Mouse (Mus musculus): ENCODE measurements around the gene Pdss2. TPM values are rescaled to one million over a fixed set of nuclear protein-coding genes. Genes with fewer than 3 reads are reported as not detected.

The Pdss2 gene
- polyA plus RNA-seq, 1 experiment from 2014 or later = 15.1 TPM

DNA sequence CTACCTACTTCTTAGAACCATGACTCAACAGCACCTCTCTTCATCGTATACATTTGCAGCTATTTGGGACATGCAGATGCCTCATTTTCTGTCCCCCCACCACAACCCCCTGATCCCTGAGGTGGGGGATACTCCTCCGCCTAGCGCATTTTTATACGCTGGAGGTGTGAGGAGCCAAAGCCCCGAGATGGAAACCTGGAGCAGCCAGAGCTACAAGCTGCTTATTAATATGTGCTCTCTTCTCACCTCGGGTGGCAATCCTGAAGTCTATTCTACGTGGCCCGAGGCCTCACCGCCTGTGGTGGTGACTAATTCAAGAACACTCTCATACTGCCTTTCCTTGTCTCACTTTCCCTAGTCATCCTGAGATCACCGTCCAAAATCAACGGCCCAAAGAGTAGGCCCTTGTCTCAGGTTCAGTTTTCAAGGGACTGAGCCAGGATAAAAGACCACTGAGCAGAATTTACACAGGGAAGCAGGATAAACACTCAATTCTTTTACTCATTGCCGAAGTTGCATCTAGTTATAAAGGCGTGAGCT, 3.9 kb upstream of the Pdss2 start:
- H3K9ac ChIP-seq (replicated peaks) = no peak overlapping the region
- H3K36me3 ChIP-seq = no peaks in the 10 kb centered on the region
- H3K4me2 ChIP-seq (replicated peaks) = no peak overlapping the region
- H3K27me3 ChIP-seq = no peaks in the 10 kb centered on the region
- 92% methylated on average over 13 of the region's 13 CpGs for WGBS
- H3K4me1 ChIP-seq = peaks cover 17% of the 10 kb centered on the region
- H3K9me3 ChIP-seq = no peaks in the 10 kb centered on the region
- H3K4me3 ChIP-seq = no peak overlapping the region
- no peak for ATAC-seq (replicated peaks)
- no peak overlapping the region for H3K27ac ChIP-seq (replicated peaks)

DNA sequence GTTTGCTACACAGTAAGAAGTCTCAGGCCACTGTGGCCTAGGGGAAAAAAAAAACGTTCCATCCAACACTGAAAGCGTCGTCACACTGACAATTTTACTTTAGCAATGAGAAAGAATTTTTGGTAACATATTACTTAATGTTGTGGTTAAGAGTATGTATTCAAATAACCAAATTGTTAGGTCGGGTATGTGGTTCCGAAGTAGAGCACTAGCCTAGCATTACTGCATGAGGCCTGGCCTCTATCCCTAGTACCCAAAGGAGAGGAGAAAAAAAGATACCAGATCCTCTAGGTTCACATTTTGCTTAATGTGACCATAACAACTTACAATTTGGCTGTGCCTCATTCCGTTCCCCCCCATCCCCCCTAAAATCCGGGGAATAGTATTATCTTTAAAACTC, 807 bp upstream of the Pdss2 start:
- Histone ChIP-seq H3K9ac (replicated peaks) (peak overlapping the region; percentile 98), H3K27ac (replicated peaks) (peak overlapping the region; percentile 86), H3K9me3 (no peaks in the 10 kb centered on the region), H3K4me3 (peak overlapping the region; percentile 73), H3K36me3 (no peaks in the 10 kb centered on the region), H3K4me2 (replicated peaks) (peak overlapping the region; percentile 99), H3K27me3 (no peaks in the 10 kb centered on the region), H3K4me1 (peaks cover 17% of the 10 kb centered on the region)
- 20% methylated on average over 7 of the region's 7 CpGs for WGBS
- ATAC-seq (replicated peaks) = 0 out of 2 replicates have a peak, but pooled peaks have one; percentile 5

DNA sequence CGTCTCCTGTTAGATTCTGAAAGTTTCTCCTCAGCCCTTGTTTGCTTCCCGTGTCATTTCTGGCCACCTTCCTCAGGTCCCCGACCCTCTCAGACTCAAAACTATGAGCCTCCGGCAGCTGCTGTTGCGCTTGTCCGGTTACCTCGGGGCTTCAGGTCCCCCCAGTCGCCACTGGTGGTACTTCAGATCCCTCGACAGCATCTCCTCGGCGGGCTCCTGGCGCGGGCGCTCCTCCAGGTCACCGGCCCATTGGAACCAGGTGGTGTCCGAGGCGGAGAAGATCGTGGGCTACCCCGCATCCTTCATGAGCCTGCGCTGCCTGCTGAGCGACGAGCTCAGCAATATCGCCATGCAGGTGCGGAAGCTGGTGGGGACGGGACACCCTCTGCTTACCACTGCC, 373 bp downstream of the Pdss2 start:
- ATAC-seq (replicated peaks) = peak; percentile 59; the same call in 1 of the 2 replicates
- under 1% methylated on average over 25 of the region's 25 CpGs for WGBS

DNA sequence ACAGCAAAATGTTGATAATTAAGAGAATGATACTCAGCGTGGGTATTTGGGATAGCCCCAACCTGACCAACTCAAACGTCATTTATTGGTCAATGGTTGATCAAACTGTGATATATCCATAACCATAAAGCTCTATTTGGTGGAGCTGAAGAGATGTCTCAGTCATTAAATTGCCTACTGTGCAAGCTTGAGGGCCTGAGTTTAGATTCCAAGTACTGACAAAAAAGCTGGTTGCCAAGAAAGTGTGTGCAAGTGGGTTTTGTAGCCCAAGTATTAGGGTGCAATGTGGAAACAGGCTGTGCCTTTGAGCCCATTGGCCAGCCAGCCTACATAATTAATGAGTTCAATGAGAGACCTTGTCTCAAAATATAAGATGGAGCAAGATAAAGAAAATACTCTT, 2.1 kb downstream of the Pdss2 start:
- Histone ChIP-seq H3K4me2 (replicated peaks) (no peak overlapping the region), H3K9ac (replicated peaks) (no peak overlapping the region), H3K27me3 (no peaks in the 10 kb centered on the region), H3K9me3 (no peaks in the 10 kb centered on the region), H3K4me3 (no peak overlapping the region), H3K4me1 (peaks cover 17% of the 10 kb centered on the region), H3K36me3 (no peaks in the 10 kb centered on the region), H3K27ac (replicated peaks) (no peak overlapping the region)
- ATAC-seq (replicated peaks) = no peak
- 93% methylated on average over 2 of the region's 2 CpGs for WGBS

More for the DNA sequence above, 373 bp downstream of the Pdss2 start:
- Histone ChIP-seq H3K36me3 (no peaks in the 10 kb centered on the region), H3K9me3 (no peaks in the 10 kb centered on the region), H3K27ac (replicated peaks) (peak overlapping the region; percentile 86), H3K27me3 (no peaks in the 10 kb centered on the region), H3K4me3 (peak overlapping the region; percentile 73), H3K4me1 (peaks cover 17% of the 10 kb centered on the region), H3K9ac (replicated peaks) (peak overlapping the region; percentile 98), H3K4me2 (replicated peaks) (peak overlapping the region; percentile 99)

DNA sequence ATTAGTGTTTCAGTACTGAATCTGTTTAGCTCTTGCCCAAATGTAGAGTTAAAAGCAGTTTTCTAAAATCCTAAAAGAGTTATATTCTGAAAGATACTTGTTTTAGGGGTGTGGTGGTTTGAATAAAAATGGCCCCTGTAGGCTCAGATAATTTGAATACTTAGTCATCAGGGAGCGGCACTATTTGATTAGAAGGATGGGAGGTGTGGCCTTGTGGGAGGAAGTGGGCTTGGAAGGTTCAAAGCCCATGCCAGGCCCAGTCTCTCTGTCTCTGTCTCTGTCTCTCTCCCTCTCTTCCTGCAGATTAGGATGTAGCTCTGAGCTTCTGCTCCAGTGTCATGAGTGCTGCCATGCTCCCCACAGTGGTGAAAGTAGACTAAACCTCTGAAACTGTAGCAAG, 5.1 kb downstream of the Pdss2 start:
- no peak overlapping the region for H3K4me3 ChIP-seq
- H3K4me1 ChIP-seq = peaks cover 8% of the 10 kb centered on the region
- H3K9me3 ChIP-seq = no peaks in the 10 kb centered on the region
- no peak overlapping the region for H3K4me2 ChIP-seq (replicated peaks)
- 90% methylated on average over 1 of the region's 1 CpGs for WGBS
- no peak overlapping the region for H3K27ac ChIP-seq (replicated peaks)
- no peak overlapping the region for H3K9ac ChIP-seq (replicated peaks)
- no peak for ATAC-seq (replicated peaks)
- no peaks in the 10 kb centered on the region for H3K27me3 ChIP-seq
- no peaks in the 10 kb centered on the region for H3K36me3 ChIP-seq

DNA sequence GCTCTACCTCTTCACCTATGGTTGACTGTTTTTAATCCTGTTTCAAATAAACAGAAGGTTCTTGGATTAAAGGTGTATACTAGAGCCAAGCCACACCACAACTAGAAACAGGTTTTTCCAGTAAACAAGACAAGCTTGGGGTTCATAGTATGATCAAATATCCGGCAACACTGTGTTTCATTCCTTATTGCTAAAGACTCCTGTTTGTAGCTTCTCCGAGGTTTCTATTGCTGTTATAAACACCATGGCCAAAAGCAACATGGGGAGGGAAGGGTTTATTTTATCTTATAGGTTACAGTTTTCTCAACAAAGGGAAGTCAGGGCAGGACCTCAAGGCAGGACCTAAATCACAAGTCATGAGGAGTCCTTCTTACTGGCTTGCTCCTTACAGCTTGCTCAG, 8.0 kb downstream of the Pdss2 start:
- Histone ChIP-seq H3K9me3 (no peaks in the 10 kb centered on the region), H3K27me3 (no peaks in the 10 kb centered on the region), H3K27ac (replicated peaks) (no peak overlapping the region), H3K36me3 (no peaks in the 10 kb centered on the region), H3K4me2 (replicated peaks) (no peak overlapping the region), H3K4me3 (no peak overlapping the region), H3K9ac (replicated peaks) (no peak overlapping the region), H3K4me1 (no peaks in the 10 kb centered on the region)
- no peak for ATAC-seq (replicated peaks)
- 90% methylated on average over 2 of the region's 2 CpGs for WGBS

DNA sequence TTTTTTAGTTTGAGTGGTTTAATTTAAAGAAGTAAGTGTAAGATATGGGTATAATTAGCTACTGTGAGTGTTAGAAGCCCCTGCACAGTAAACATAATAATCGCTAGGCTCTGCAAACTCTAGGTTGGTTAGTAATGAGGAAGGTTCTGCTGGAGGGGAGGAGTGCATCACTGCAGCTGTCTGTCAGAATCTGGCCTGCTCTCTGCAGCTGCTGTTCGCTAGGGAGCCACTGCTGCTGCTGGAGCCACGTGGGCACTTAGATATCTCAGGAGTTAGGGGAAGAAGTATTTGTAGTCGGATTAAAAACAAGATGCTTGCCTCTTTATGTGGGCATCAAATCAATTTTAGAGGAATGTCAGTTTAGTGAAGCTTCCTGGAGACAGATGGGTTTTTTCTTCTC, 13.2 kb downstream of the Pdss2 start:
- Histone ChIP-seq H3K4me3 (no peak overlapping the region), H3K36me3 (no peaks in the 10 kb centered on the region), H3K27ac (replicated peaks) (no peak overlapping the region), H3K9me3 (no peaks in the 10 kb centered on the region), H3K27me3 (no peaks in the 10 kb centered on the region), H3K4me2 (replicated peaks) (no peak overlapping the region), H3K9ac (replicated peaks) (no peak overlapping the region), H3K4me1 (no peaks in the 10 kb centered on the region)
- 76% methylated on average over 4 of the region's 4 CpGs for WGBS
- no peak for ATAC-seq (replicated peaks)

DNA sequence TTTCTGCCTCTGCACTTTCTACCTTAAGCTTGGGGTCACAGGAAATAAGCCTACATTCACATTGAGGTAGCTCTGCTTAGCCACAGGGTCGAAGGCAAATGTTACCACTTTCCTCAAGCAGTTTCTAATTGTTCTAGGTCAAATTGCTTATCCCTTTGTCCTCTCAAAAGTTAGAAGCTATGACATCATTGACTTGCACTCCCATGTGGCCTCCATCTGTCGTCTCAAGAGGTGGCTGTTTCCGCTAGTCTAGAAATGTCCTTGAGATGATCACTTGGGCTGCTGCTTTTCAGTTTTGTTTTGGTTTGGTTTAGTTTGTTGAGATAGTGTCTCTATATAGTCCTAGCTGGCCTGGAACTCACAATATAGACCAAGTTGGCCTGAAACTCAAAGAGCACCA, 13.7 kb downstream of the Pdss2 start:
- no peak overlapping the region for H3K27ac ChIP-seq (replicated peaks)
- peaks cover 1% of the 10 kb centered on the region; the same call in 1 of the 2 replicates for H3K36me3 ChIP-seq
- H3K4me2 ChIP-seq (replicated peaks) = no peak overlapping the region
- no peaks in the 10 kb centered on the region for H3K9me3 ChIP-seq
- ATAC-seq (replicated peaks) = no peak
- no peaks in the 10 kb centered on the region for H3K27me3 ChIP-seq
- H3K4me3 ChIP-seq = no peak overlapping the region
- WGBS = 85% methylated on average over 3 of the region's 3 CpGs
- H3K4me1 ChIP-seq = no peaks in the 10 kb centered on the region
- no peak overlapping the region for H3K9ac ChIP-seq (replicated peaks)

DNA sequence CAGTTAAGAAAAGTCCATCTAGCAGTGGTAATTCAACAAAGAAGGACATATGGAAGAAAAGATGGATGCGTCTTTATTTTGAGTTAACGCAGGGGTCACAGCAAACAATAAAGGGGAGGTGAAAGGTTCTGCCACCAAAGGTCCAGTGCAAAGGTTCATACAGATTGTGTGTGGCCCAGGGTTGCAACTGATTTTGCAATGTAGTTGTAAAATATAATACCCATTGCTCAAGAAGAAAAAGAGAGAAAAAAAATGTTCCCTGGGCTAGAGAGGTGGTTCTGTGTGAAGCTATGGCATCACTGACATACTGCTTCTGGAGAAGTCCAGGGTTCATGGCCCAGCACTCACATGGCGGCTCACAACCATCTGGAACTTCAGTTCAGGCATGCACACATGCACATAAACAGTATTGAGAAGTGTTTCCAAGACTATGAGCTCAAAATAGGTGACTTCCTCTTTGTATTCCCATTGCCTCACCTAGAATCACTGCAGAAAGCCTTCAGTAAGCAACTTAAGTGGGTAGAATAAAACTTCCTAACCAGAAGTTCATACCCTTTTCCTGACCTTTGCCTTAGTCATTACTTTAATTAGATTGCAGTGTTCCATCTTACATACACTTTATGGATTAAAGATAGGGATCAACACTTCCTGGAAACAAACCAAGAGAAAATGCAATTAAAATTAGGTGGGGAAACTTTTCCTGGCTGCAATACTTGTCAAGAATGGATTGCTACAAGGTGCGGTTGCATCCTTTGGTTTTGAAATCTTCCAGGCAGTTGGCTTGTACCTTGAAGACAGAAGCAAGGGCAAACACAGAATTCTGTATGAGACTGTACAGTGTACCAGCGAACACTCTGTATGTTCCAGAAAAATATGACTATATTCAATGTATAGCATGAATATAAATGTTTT, 14.7 kb downstream of the Pdss2 start:
- H3K4me1 ChIP-seq = no peaks in the 10 kb centered on the region
- no peaks in the 10 kb centered on the region for H3K9me3 ChIP-seq
- H3K4me3 ChIP-seq = no peak overlapping the region
- H3K36me3 ChIP-seq = peaks cover 2% of the 10 kb centered on the region; the same call in 1 of the 2 replicates
- 91% methylated on average over 5 of the region's 5 CpGs for WGBS
- no peak for ATAC-seq (replicated peaks)
- no peak overlapping the region for H3K4me2 ChIP-seq (replicated peaks)
- no peaks in the 10 kb centered on the region for H3K27me3 ChIP-seq
- no peak overlapping the region for H3K9ac ChIP-seq (replicated peaks)
- no peak overlapping the region for H3K27ac ChIP-seq (replicated peaks)

DNA sequence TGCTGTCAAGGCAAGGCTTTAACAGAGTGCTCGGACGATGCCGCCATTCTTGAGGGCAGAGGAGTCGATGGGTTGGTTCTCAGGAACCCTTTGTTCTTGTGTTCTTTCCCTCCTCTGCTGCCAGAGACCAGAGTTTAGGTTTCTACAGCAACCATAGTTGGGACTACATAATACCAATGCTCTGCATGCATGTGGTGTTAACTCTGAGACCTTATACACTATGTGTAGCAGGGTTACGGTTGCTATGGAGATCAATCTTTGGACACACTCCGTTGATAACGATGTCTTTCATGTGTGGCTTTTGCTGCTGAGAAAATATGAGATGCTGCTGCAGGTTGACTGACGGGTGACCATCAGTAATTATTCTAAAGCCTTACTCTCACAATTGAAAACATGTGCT, 20.9 kb downstream of the Pdss2 start:
- ATAC-seq (replicated peaks) = no peak
- 58% methylated on average over 8 of the region's 8 CpGs for WGBS
- no peak overlapping the region for H3K4me2 ChIP-seq (replicated peaks)

DNA sequence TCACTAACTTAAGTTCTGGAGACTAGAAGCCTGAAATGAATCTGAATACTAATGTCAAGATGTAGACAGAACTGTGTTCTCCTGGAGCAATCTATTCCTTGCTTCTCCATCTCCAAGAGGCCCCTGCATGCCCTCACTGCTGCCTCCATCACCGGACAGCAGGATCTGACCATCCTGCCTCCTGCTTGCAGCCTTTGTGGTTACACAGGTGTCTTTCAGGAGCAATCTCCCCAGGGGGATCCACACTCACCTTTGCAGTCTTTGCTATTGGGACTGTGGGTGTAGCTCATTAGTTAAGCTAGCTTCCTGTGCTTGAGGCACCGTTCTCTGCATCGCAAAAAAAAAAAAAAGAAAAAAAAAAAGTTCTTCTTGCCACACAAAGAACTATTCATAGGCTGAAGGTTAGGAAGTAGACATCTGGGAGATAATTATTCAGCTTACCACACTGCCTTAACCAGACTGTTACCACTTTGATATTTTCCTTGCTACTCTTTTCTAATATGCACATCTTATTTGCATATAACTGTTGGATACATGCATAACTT, 23.0 kb downstream of the Pdss2 start:
- 15% methylated on average over 3 of the region's 3 CpGs for WGBS
- ATAC-seq (replicated peaks) = no peak

More for the DNA sequence above, 20.9 kb downstream of the Pdss2 start:
- Histone ChIP-seq H3K27ac (replicated peaks) (no peak overlapping the region), H3K4me3 (no peak overlapping the region), H3K9me3 (no peaks in the 10 kb centered on the region), H3K36me3 (peaks cover 2% of the 10 kb centered on the region; the same call in 1 of the 2 replicates), H3K9ac (replicated peaks) (no peak overlapping the region), H3K27me3 (no peaks in the 10 kb centered on the region), H3K4me1 (peaks cover 19% of the 10 kb centered on the region)

DNA sequence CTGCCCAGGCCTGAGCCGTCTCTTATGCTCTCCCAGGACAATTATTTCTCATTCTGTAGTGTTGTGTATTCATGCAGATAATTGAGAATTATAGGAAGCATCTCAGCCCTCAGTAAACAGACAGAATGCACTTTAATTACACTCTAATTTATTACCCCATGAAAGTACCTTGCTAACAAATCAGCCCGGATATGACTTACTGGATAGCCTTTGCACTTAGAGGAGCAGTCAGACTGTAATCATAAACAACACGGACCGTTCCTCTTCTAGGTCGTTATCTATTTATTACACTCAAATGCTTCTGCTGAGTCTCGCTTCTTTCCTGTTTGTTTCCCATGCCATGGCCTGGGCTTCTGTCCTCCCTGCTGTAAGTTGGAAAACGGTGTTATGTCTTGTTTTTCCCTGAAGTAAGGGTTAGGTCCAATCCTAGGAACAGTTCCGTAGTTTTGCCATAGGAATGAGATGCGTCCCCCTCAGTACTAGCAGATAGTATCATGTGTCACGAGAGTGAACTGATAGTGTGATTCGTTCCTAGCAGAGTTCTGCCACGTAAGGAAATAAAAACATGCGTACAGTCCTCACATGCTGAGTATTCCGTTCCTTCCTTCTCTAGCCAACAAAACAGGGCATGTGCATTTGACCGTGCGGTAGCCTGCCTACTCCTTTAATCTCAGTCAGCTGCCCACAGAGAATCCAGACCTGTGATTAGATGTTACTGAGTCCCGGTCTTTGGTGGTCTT, 24.3 kb downstream of the Pdss2 start:
- ATAC-seq (replicated peaks) = no peak
- no peak overlapping the region for H3K4me2 ChIP-seq (replicated peaks)
- H3K27me3 ChIP-seq = no peaks in the 10 kb centered on the region
- 34% methylated on average over 17 of the region's 17 CpGs for WGBS
- H3K9me3 ChIP-seq = no peaks in the 10 kb centered on the region
- no peak overlapping the region for H3K9ac ChIP-seq (replicated peaks)
- no peak overlapping the region for H3K4me3 ChIP-seq
- H3K4me1 ChIP-seq = peaks cover 19% of the 10 kb centered on the region
- H3K36me3 ChIP-seq = no peaks in the 10 kb centered on the region
- H3K27ac ChIP-seq (replicated peaks) = no peak overlapping the region

More for the DNA sequence above, 23.0 kb downstream of the Pdss2 start:
- Histone ChIP-seq H3K27ac (replicated peaks) (no peak overlapping the region), H3K4me1 (peaks cover 19% of the 10 kb centered on the region), H3K4me3 (no peak overlapping the region), H3K27me3 (no peaks in the 10 kb centered on the region), H3K9me3 (no peaks in the 10 kb centered on the region), H3K36me3 (peaks cover 2% of the 10 kb centered on the region; the same call in 1 of the 2 replicates), H3K9ac (replicated peaks) (no peak overlapping the region), H3K4me2 (replicated peaks) (no peak overlapping the region)

All from forebrain, embryonic 15.5 days (tissue).